Mouse (Mus musculus): ENCODE measurements around the gene Ppip5k2. TPM values are rescaled to one million over a fixed set of nuclear protein-coding genes. Genes with fewer than 3 reads are reported as not detected.

The Ppip5k2 gene
- polyA plus RNA-seq, 1 experiment from 2014 or later: 24.0 TPM

GRCm38 (mm10) chr1:97746261-97746660 is 23.9 kb downstream of the Ppip5k2 start:
- ATAC-seq (ENCODE audit: low read depth): no peak
- no peak overlapping the region for H3K9ac ChIP-seq (ENCODE audit: low read depth, low read length)
- H3K36me3 ChIP-seq (ENCODE audit: control insufficient read depth, insufficient read depth, low read length): peaks cover 63% of the 10 kb centered on the region

DNA sequence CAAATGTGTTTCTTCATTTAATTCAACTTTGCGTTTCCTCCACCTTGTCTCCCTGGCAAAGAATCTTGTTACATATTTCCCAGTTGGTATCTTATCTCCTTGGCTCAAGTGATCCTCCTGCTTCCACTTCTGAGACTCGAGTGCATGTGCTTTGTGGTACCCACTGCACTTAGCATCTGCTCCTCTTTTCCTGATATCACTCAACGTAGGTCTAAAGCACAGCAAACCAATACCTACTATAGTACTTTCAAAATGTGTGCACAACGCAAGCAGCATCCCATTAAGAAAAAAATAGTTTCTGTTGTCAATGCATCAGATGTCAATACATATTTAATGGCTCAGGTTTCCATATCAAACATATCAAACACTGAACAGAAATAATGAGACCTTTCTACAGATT is 24.5 kb downstream of the Ppip5k2 start:
- no peak for ATAC-seq (ENCODE audit: low read depth)
- no peak overlapping the region for H3K4me3 ChIP-seq (ENCODE audit: low read depth, low read length)
- 90% methylated on average over 4 of the region's 4 CpGs for WGBS

More at GRCm38 (mm10) chr1:97746261-97746660, 23.9 kb downstream of the Ppip5k2 start:
- Histone ChIP-seq H3K27me3 (replicated peaks; ENCODE audit: control insufficient read depth, insufficient read depth, low read length) (no peaks in the 10 kb centered on the region), H3K4me2 (ENCODE audit: low read depth, low read length) (no peak overlapping the region), H3K27ac (replicated peaks; ENCODE audit: low read depth, low read length) (no peak overlapping the region), H3K4me3 (ENCODE audit: low read depth, low read length) (no peak overlapping the region), H3K9me3 (ENCODE audit: control insufficient read depth, low read length) (no peaks in the 10 kb centered on the region), H3K4me1 (ENCODE audit: control insufficient read depth, insufficient read depth, low read length) (no peaks in the 10 kb centered on the region)
- DNase-seq (ENCODE audit: low spot score): no peak
- 93% methylated on average over 7 of the region's 7 CpGs for WGBS

GRCm38 (mm10) chr1:97743063-97743462 is 27.1 kb downstream of the Ppip5k2 start:
- no peak overlapping the region for H3K4me3 ChIP-seq (ENCODE audit: low read depth, low read length)
- no peaks in the 10 kb centered on the region for H3K4me1 ChIP-seq (ENCODE audit: control insufficient read depth, insufficient read depth, low read length)
- H3K9me3 ChIP-seq (ENCODE audit: control insufficient read depth, low read length): no peaks in the 10 kb centered on the region
- no peak for DNase-seq (ENCODE audit: low spot score)
- peaks cover 69% of the 10 kb centered on the region for H3K36me3 ChIP-seq (ENCODE audit: control insufficient read depth, insufficient read depth, low read length)
- WGBS: 100% methylated on average over 1 of the region's 1 CpGs
- H3K27me3 ChIP-seq (replicated peaks; ENCODE audit: control insufficient read depth, insufficient read depth, low read length): no peaks in the 10 kb centered on the region
- H3K9ac ChIP-seq (ENCODE audit: low read depth, low read length): no peak overlapping the region
- H3K4me2 ChIP-seq (ENCODE audit: low read depth, low read length): no peak overlapping the region
- no peak overlapping the region for H3K27ac ChIP-seq (replicated peaks; ENCODE audit: low read depth, low read length)
- no peak for ATAC-seq (ENCODE audit: low read depth)

More for the DNA sequence above, 24.5 kb downstream of the Ppip5k2 start:
- Histone ChIP-seq H3K27ac (replicated peaks; ENCODE audit: low read depth, low read length) (no peak overlapping the region), H3K9me3 (ENCODE audit: control insufficient read depth, low read length) (no peaks in the 10 kb centered on the region), H3K4me2 (ENCODE audit: low read depth, low read length) (no peak overlapping the region), H3K36me3 (ENCODE audit: control insufficient read depth, insufficient read depth, low read length) (peaks cover 63% of the 10 kb centered on the region), H3K27me3 (replicated peaks; ENCODE audit: control insufficient read depth, insufficient read depth, low read length) (no peaks in the 10 kb centered on the region), H3K9ac (ENCODE audit: low read depth, low read length) (no peak overlapping the region), H3K4me1 (ENCODE audit: control insufficient read depth, insufficient read depth, low read length) (no peaks in the 10 kb centered on the region)
- no peak for DNase-seq (ENCODE audit: low spot score)

GRCm38 (mm10) chr1:97729339-97729738 is 40.9 kb downstream of the Ppip5k2 start:
- Histone ChIP-seq H3K9me3 (ENCODE audit: control insufficient read depth, low read length) (no peaks in the 10 kb centered on the region), H3K4me3 (ENCODE audit: low read depth, low read length) (no peak overlapping the region), H3K4me1 (ENCODE audit: control insufficient read depth, insufficient read depth, low read length) (no peaks in the 10 kb centered on the region), H3K27me3 (replicated peaks; ENCODE audit: control insufficient read depth, insufficient read depth, low read length) (no peaks in the 10 kb centered on the region), H3K4me2 (ENCODE audit: low read depth, low read length) (no peak overlapping the region), H3K9ac (ENCODE audit: low read depth, low read length) (no peak overlapping the region), H3K27ac (replicated peaks; ENCODE audit: low read depth, low read length) (no peak overlapping the region), H3K36me3 (ENCODE audit: control insufficient read depth, insufficient read depth, low read length) (peaks cover 37% of the 10 kb centered on the region)
- ATAC-seq (ENCODE audit: low read depth) (no peak), DNase-seq (ENCODE audit: low spot score) (no peak)
- WGBS: 73% methylated on average over 1 of the region's 1 CpGs

GRCm38 (mm10) chr1:97726730-97727129 is 43.5 kb downstream of the Ppip5k2 start:
- DNase-seq (ENCODE audit: low spot score) (no peak), ATAC-seq (ENCODE audit: low read depth) (peak; percentile 18; the same call in 1 of the 2 replicates)
- Histone ChIP-seq H3K27me3 (replicated peaks; ENCODE audit: control insufficient read depth, insufficient read depth, low read length) (no peaks in the 10 kb centered on the region), H3K27ac (replicated peaks; ENCODE audit: low read depth, low read length) (no peak overlapping the region), H3K4me3 (ENCODE audit: low read depth, low read length) (no peak overlapping the region), H3K36me3 (ENCODE audit: control insufficient read depth, insufficient read depth, low read length) (peaks cover 40% of the 10 kb centered on the region), H3K4me2 (ENCODE audit: low read depth, low read length) (no peak overlapping the region), H3K9ac (ENCODE audit: low read depth, low read length) (no peak overlapping the region), H3K4me1 (ENCODE audit: control insufficient read depth, insufficient read depth, low read length) (no peaks in the 10 kb centered on the region), H3K9me3 (ENCODE audit: control insufficient read depth, low read length) (no peaks in the 10 kb centered on the region)
- 51% methylated on average over 2 of the region's 2 CpGs for WGBS

DNA sequence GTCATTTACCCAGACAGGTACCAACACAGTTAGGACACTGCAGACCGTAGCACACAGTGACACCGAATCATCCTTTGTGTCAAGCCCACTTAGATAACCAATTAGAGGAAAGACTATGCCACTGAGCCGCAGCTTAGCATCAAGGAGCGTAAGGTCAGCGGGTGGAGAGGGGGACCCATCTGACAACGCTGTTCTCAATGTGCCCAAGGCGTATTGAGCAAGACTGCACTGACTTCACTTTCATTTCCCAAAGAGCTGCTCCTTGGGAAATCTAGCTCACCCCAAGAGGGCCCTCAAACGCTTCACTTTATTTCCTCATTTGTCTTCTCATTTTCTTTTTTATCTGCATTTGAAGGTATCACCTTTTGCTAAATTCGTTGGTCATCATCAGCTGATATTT is 51.8 kb downstream of the Ppip5k2 start:
- Histone ChIP-seq H3K27ac (replicated peaks; ENCODE audit: low read depth, low read length) (no peak overlapping the region), H3K36me3 (ENCODE audit: control insufficient read depth, insufficient read depth, low read length) (peaks cover 63% of the 10 kb centered on the region)

DNA sequence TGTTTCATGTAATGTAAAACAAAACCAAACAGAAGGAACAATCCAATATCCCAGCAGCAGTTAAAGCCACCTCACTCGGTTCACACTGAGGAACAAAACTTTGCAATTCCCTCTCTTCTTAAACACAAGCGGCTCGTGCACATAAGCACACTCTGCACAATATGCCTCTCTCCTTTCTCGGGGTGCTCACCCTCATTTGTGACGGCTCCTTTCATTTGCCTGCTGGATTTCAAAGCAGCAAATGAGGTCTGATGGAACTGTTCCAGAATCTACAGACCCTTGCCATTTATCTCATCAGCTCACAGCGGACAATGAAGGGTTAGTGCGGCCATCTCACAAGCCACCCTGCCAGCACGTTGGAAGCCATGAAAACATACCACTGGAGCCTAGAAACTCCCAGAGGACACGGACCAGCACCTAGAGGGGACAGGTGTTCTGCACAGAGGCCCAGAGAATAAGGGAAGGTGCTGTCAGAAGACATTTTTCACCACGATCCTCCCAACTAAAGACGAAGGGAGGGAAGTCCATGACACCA is 55.8 kb downstream of the Ppip5k2 start:
- no peak overlapping the region for H3K27ac ChIP-seq (replicated peaks; ENCODE audit: low read depth, low read length)
- no peaks in the 10 kb centered on the region for H3K27me3 ChIP-seq (replicated peaks; ENCODE audit: control insufficient read depth, insufficient read depth, low read length)
- no peak overlapping the region for H3K9ac ChIP-seq (ENCODE audit: low read depth, low read length)
- peaks cover 67% of the 10 kb centered on the region for H3K36me3 ChIP-seq (ENCODE audit: control insufficient read depth, insufficient read depth, low read length)
- no peak overlapping the region for H3K4me2 ChIP-seq (ENCODE audit: low read depth, low read length)
- no peak overlapping the region for H3K4me3 ChIP-seq (ENCODE audit: low read depth, low read length)
- DNase-seq (ENCODE audit: low spot score): no peak
- no peak for ATAC-seq (ENCODE audit: low read depth)
- 90% methylated on average over 11 of the region's 11 CpGs for WGBS
- no peaks in the 10 kb centered on the region for H3K4me1 ChIP-seq (ENCODE audit: control insufficient read depth, insufficient read depth, low read length)
- H3K9me3 ChIP-seq (ENCODE audit: control insufficient read depth, low read length): no peaks in the 10 kb centered on the region

More for the DNA sequence above, 51.8 kb downstream of the Ppip5k2 start:
- Histone ChIP-seq H3K27me3 (replicated peaks; ENCODE audit: control insufficient read depth, insufficient read depth, low read length) (no peaks in the 10 kb centered on the region), H3K9me3 (ENCODE audit: control insufficient read depth, low read length) (no peaks in the 10 kb centered on the region), H3K4me3 (ENCODE audit: low read depth, low read length) (no peak overlapping the region), H3K4me1 (ENCODE audit: control insufficient read depth, insufficient read depth, low read length) (no peaks in the 10 kb centered on the region), H3K9ac (ENCODE audit: low read depth, low read length) (no peak overlapping the region), H3K4me2 (ENCODE audit: low read depth, low read length) (no peak overlapping the region)
- no peak for ATAC-seq (ENCODE audit: low read depth)
- no peak for DNase-seq (ENCODE audit: low spot score)
- WGBS: 90% methylated on average over 9 of the region's 9 CpGs

DNA sequence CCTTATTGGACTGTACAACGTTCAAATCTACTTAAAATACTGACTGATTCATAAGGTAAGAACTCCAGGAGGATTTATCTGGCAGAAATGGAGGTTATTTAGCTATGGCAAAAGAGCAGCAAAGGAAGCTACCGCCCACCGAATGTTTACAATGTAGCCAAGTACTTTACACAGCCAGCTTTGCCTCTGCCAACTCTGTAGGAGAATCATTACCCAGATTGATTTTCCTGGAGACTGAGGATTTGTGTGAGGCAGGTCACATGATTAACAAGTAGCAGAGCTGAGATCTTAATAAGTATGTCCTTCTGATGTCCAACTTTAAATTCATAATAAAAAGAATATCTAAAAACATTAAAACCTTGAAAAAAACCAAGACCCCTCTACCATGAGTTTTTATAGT is 59.7 kb downstream of the Ppip5k2 start:
- no peak overlapping the region for H3K4me3 ChIP-seq (ENCODE audit: low read depth, low read length)
- no peak overlapping the region for H3K4me2 ChIP-seq (ENCODE audit: low read depth, low read length)
- H3K9me3 ChIP-seq (ENCODE audit: control insufficient read depth, low read length): no peaks in the 10 kb centered on the region
- no peak for ATAC-seq (ENCODE audit: low read depth)
- H3K27ac ChIP-seq (replicated peaks; ENCODE audit: low read depth, low read length): no peak overlapping the region
- H3K9ac ChIP-seq (ENCODE audit: low read depth, low read length): no peak overlapping the region
- no peaks in the 10 kb centered on the region for H3K27me3 ChIP-seq (replicated peaks; ENCODE audit: control insufficient read depth, insufficient read depth, low read length)
- 91% methylated on average over 3 of the region's 3 CpGs for WGBS
- no peaks in the 10 kb centered on the region for H3K4me1 ChIP-seq (ENCODE audit: control insufficient read depth, insufficient read depth, low read length)
- H3K36me3 ChIP-seq (ENCODE audit: control insufficient read depth, insufficient read depth, low read length): peaks cover 54% of the 10 kb centered on the region
- DNase-seq (ENCODE audit: low spot score): no peak

- Histone ChIP-seq H3K4me3 (ENCODE audit: low read depth, low read length) (no peak overlapping the region), H3K27ac (replicated peaks; ENCODE audit: low read depth, low read length) (no peak overlapping the region), H3K4me1 (ENCODE audit: control insufficient read depth, insufficient read depth, low read length) (no peaks in the 10 kb centered on the region), H3K9ac (ENCODE audit: low read depth, low read length) (no peak overlapping the region), H3K4me2 (ENCODE audit: low read depth, low read length) (no peak overlapping the region), H3K36me3 (ENCODE audit: control insufficient read depth, insufficient read depth, low read length) (peaks cover 22% of the 10 kb centered on the region), H3K9me3 (ENCODE audit: control insufficient read depth, low read length) (no peaks in the 10 kb centered on the region), H3K27me3 (replicated peaks; ENCODE audit: control insufficient read depth, insufficient read depth, low read length) (no peaks in the 10 kb centered on the region)
- no peak for ATAC-seq (ENCODE audit: low read depth)
- DNase-seq (ENCODE audit: low spot score): no peak
Observed at GRCm38 (mm10) chr1:97705389-97705788, 64.8 kb downstream of the Ppip5k2 start.
